Mouse (Mus musculus): ENCODE measurements around the gene Crlf3.
"Not testable (repeated sequence)": the region's sequence is repeated elsewhere in the genome, so short reads cannot be mapped to it uniquely, and the experiment has no call there.

Gene Crlf3

DNA sequence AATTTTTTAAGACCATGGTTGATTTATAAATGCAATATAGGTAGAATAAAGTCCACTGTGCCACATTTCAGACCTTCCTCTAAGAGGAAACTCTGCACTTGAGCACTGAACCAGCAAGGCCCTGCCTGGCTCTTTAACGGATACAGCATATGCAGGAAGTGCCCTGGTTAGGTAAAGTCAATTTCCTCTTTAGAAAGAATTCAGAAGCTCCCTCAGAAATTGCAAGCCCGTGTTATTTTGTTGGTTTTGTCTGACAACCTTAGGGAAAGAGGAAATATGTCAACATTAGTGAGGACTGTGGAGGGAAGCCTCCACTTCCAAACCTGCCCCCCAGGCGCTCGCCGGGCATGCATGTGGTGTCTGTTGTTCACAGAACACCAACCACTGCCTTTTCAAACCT is 13.2 kb downstream of the Crlf3 start:
- no peak for DNase-seq (ENCODE audit: low read depth, low spot score)

DNA sequence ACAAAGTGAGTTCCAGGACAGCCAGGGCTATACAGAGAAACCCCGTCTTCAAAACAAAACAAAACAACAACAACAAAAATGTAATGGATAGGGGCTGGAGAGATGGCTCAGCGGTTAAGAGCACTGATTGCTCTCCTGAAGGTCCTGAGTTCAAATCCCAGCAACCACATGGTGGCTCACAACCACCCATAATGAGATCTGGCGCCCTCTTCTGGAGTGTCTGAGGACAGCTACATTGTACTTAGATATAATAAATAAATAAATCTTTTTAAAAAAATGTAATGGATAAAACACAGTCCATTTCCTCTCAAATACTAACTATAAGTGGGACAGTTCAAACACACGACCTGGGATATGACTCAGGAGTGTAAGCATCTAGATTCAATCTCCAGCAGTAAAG is 14.4 kb downstream of the Crlf3 start:
- not testable (repeated sequence) for DNase-seq (ENCODE audit: low read depth, low spot score)

DNA sequence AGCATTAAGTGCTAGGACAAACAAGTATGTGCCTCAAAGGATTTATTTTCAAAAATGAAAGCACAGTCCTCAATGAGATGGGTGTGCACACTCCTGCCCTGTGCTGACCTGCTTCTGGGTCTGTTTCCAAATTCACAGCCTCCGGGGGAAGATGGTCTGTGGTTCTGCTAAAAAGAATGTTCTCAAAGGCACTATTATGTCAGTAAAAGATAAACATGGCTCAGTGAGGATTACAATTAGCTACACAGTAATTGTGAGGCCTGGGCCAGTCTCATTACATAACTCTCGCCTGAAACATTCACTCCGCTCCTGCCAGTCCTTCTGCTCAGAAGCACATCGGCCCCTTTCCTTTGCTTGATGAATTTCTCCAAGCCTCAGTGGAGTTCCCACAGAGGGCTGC is 18.6 kb downstream of the Crlf3 start:
- peak; percentile 76 for DNase-seq (ENCODE audit: low read depth, low spot score)

DNA sequence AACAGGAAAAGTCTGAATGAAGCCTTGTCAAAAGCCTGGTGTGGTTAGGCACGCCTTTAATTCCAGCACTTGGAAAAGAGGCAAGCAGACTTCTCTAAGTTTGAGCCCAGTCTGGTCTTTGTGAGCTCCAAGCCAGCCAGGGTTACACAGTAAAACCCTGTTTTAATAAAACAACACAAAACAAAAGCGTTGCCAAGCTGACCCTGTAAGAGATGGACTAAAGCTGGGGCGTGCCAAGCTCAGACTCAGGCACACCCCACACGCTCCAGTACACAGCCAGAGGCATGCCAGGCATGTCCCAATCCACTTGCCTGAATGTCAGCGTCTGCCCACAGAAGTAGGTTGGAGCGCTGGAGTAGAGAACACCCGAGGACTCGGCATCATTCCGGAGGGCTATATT is 24.6 kb downstream of the Crlf3 start:
- DNase-seq (ENCODE audit: low read depth, low spot score) = no peak

DNA sequence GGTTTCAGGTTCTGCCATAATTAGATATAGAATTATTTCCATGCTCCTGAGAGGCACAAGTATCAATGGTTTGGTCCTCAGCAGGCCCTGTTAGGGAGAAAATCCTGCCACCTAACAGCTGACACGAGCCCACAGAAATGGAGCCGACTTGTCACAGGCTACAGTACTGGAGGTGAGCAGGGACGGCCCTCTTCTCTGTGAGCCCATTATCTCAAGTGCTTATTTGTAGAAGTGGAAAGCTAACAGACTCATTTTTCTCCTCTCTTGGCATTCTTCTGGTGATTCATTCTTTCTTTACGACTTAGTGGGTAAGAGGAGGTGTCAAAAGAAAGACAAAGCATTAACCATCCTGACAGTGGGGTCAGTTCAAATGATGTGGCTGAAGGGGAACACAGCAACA is 26.1 kb downstream of the Crlf3 start:
- DNase-seq (ENCODE audit: low read depth, low spot score) = no peak

DNA sequence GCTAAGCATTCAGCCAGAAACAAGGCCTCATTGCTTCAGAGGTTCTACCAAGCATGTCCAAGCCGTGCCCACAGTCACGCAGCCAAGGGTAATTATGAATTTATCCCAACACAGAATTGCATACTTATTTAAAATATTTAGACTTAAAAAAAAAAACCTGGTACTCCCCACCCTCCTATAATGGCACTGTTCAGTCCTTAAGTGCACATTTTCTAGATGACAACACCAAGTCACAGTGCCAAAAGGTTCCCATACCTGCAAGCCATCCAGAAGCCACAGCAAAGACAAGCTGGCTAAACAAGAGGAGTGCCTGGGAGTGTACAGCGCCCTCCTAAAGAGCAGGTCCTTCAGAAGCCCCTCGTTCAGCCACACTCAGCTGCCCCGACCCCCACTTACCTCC is 27.6 kb downstream of the Crlf3 start:
- no peak for DNase-seq (ENCODE audit: low read depth, low spot score)

DNA sequence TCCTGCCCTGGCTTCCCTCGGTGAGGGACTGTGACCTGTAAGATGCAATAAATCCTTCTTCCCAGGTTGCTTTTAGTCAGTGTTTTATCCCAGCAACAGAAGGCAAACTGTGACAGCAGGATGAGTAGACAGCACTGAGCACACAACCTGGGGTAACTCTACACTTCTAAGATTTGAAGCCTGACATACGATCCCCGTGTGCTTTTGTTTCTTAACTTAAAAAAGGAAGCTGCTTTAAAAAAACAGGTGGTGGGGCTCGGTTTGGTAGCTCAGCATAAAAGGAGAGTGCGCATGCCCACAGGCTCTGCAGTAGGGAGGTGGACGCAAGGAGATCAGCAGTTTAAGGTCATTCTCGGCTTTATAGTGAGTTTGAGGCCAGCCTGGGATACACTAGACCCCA is 28.3 kb downstream of the Crlf3 start:
- no peak for DNase-seq (ENCODE audit: low read depth, low spot score)

DNA sequence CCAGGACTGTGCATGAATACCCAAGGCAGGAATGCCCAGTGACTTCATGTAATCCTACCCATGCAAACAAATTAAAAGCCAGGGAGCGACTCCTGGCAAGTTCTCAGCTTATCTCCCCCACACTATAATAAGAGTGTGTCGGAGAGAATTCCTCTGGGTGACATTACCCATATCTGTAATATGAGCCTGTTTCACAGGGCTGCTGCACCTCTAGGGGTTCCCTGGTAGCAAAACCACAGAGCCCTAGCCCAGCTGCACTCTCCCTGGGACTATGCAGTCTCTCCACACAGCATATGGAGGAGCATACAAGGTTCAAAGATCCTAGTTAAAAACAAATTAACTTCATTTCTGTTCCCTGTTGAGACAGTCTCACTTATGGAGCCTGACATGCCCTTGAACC is 30.7 kb downstream of the Crlf3 start:
- no peak for DNase-seq (ENCODE audit: low read depth, low spot score)

DNA sequence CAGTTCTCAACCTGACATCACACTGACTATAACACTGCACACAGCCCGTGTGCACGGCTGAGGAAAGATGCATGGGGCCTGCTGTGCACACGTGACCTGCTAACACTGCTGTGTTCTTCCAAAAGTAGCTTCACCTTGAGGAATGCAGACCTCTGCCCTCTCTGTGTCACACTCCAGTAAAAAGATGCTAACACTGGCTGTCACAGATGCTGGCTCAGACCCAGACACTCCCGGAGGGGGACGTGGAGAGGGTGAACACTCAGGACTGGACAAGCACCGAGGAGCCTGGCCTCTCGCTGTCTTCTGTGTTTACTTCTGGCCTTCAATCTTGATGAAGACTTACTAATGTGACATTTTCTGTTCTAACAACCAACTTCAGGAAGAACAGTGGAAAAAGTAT is 33.9 kb downstream of the Crlf3 start:
- DNase-seq (ENCODE audit: low read depth, low spot score) = no peak

DNA sequence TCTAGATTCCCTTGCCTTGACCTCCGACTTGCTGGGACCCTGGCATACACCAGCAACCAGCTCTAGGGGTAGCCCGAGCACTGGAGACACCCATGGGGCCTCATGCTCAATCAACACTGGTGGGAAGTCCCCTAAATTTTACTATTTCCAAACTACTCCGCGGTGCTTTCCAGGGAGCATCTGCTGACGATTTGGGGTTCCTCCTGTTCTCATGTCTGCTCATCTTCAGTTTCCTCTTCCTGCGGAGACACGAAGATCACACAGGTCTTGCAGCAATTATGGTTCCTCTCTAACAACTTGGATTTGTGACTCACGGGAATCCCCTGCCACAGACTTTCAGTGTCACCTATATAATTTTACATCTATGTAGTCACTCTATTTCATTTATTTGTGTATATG is 37.4 kb downstream of the Crlf3 start:
- no peak for DNase-seq (ENCODE audit: low read depth, low spot score)

DNA sequence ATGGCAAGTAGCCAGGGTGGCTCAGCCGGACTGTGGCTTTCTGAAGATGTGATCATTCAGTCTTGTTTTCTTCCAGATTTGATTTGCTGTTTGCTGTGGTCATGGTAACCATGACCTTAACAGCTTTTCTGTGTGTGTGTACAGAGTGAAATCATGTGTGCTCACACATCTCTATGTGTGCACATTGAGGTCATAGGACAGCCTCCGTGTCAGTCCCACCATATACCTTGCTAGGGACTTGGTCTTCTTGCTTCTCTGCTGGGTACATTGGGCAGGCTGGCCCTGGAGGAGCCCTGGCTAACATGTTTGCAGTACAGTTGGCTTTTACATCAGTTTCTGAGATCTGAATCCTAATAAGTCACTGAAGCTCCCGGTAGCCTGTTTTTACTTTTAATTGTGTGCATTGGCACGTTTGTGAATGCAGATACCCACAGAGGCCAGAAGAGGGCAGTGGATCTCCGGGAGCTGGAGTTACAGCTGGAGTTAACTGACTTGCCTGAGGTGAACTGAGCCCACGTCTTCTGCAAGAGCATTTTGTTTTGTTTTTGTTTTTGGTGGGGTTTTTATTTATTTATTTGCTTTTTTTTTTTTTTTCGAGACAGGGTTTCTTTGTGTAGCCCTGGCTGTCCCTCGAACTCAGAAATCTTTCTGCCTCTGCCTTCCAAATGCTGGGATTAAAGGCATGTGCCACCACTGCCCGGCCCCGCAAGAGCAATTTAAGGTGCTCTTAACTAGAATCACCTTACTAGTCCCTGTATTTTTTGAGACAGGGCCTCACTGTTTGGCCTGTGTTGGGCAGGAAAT is 38.0 kb downstream of the Crlf3 start:
- DNase-seq (ENCODE audit: low read depth, low spot score) = peak; percentile 63

DNA sequence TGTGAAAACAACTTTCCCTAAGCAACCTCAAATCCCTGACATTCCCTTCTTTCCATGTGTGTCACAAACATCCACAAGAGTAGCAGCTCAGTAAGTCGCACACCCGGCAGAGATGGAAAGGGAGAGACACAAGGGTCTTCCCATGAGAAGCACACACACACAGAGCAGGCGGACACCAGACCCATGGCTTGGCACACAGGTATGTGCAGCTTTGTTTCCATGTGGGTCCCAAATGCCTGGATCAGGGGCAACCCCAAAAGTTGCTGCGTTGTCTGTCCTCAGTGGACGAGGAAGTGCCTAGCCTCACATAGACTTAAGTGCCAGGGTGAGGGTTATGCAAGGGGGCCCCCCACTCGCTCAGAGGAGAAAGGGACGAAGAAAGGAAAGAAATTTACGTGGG is 43.3 kb downstream of the Crlf3 start:
- no peak for DNase-seq (ENCODE audit: low read depth, low spot score)

DNA sequence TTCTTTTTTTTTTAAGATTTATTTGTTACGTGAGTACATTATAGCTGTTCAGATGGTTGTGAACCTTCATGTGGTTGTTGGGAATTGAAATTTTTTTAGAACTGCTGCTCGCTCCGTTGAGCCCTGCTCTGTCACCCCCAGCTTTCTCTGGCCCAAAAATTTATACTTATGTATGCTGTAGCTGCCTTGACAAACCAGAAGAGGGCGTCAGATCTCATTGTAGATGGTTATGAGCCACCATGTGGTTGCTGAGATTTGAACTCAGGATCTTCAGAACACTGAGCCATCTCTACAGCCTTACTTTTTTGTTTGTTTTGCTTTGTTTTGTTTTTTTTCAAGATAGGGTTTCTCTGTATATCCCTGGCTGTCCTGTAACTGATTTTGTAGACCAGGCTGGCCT is 59.5 kb downstream of the Crlf3 start:
- DNase-seq (ENCODE audit: low read depth, low spot score) = no peak

DNA sequence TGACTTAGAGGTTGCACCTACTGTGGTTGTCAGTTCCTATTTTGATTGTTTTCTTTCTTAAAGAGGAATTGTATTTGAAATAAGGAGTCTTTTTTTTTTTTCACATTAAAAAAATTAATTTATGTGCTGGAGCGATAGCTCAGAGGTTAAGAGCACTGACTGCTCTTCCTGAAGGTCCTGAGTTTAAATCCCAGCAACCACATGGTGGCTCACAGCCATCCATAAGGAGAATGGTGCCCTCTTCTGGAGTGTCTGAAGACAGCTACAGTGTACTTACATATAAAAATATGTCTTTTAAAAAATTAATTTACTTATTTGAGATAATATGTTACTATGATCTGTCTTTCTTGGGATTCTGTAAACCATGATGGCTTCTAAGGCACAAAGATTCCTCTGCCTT is 61.0 kb downstream of the Crlf3 start:
- no peak for DNase-seq (ENCODE audit: low read depth, low spot score)

DNA sequence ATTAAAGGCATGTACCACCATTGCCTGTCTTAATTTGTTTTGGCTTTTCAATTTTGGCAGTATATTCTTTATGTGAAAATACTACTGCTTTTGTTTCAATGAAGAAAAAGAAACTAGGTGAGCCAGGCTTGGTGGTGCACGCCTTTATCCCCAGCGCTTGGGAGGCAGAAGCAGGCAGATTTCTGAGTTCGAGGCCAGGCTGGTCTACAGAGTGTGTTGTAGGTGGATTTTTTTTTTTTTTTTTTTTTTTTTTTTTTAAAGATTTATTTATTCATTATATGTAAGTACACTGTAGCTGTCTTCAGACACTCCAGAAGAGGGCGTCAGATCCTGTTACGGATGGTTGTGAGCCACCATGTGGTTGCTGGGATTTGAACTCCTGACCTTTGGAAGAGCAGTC is 64.3 kb downstream of the Crlf3 start:
- not testable (repeated sequence) for DNase-seq (ENCODE audit: low read depth, low spot score)

Measured in brain, adult 2 months (tissue).